Mouse (Mus musculus) liver, embryonic 12.5 days (tissue): ENCODE data around the gene Ctnnd2. TPM values are rescaled to one million over a fixed set of nuclear protein-coding genes. Genes with fewer than 3 reads are reported as not detected.

Experiments
- ATAC-seq: fragments of 200-750 bp; cut with Nextera tagmentation; 2 replicates; pipeline ENCODE4 v1.8.0; 2017; ENCODE audit warnings: moderate number of reproducible peaks, mild to moderate bottlenecking, moderate library complexity
- H3K27ac ChIP-seq: fragments of 300-500 bp; sonication (generic); 2 replicates; pipeline ENCODE4 v1.5.1; 2016; ENCODE audit warnings: mild to moderate bottlenecking
- H3K27me3 ChIP-seq: fragments of 300-500 bp; sonication (generic); replicated peaks from 2 replicates; pipeline ENCODE4 v1.6.1; 2016; ENCODE audit warnings: mild to moderate bottlenecking, moderate library complexity
- H3K36me3 ChIP-seq: fragments of 300-500 bp; sonication (generic); 2 replicates; pipeline ENCODE4 v1.6.1; 2016; ENCODE audit warnings: mild to moderate bottlenecking, moderate library complexity
- H3K4me1 ChIP-seq: fragments of 300-500 bp; sonication (generic); 2 replicates; pipeline ENCODE4 v1.6.1; 2016
- H3K4me2 ChIP-seq: fragments of 300-500 bp; sonication (generic); 2 replicates; pipeline ENCODE4 v1.6.1; 2016; ENCODE audit warnings: mild to moderate bottlenecking, moderate library complexity
- H3K4me3 ChIP-seq: fragments of 300-500 bp; sonication (generic); 2 replicates; pipeline ENCODE4 v1.5.1; 2016; ENCODE audit warnings: mild to moderate bottlenecking, moderate library complexity
- H3K9ac ChIP-seq: fragments of 300-500 bp; sonication (generic); 2 replicates; pipeline ENCODE4 v1.6.1; 2016; ENCODE audit warnings: mild to moderate bottlenecking, moderate library complexity
- H3K9me3 ChIP-seq: fragments of 300-500 bp; sonication (generic); replicated peaks from 2 replicates; pipeline ENCODE4 v1.6.1; 2016; ENCODE audit warnings: mild to moderate bottlenecking, moderate library complexity
- WGBS: fragments of 180-500 bp; shearing (Covaris S2); methylation state at CpG from one replicate; pipeline ENCODE4 v1.1.7; 2016; ENCODE audit not compliant: insufficient replicate concordance; 5-methylcytosine and 5-hydroxymethylcytosine counted together
- polyA plus RNA-seq: library from polyadenylated mRNA; unstranded; fragments of >200 nt; fragmentation: Nextera tagmentation; extraction: Ambion mirVana; gene quantifications from 2 replicates; pipeline ENCODE4 v1.2.1, GENCODE M21; 2016

Ctnnd2 gene
- polyA plus RNA-seq, 1 experiment from 2014 or later: 0.35 TPM

DNA sequence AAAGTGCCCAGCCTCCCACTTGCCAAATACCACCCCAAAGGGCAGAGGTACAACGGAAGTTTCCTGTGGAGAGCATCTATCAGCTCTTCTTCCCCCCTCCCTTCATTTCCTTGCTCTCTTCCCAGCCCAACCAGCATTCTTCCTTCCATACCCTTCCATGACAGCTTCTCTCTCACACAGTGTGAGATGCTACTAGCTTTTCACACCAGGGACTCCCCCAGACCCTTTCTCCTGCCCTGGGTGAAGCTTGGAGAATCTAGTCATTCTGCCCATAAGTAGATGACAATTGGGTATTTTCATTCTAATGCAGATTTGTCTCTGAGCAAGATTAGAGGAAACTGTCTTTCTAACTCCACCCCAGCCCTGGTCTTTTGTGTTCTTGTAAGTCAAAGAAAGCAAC is 473.3 kb downstream of the Ctnnd2 start:
- 9% methylated on average over 1 of the region's 1 CpGs for WGBS
- Histone ChIP-seq H3K27ac (no peak overlapping the region), H3K27me3 (peaks cover 43% of the 10 kb centered on the region), H3K36me3 (no peaks in the 10 kb centered on the region), H3K4me3 (no peak overlapping the region), H3K9me3 (no peaks in the 10 kb centered on the region), H3K4me1 (no peaks in the 10 kb centered on the region), H3K4me2 (no peak overlapping the region), H3K9ac (no peak overlapping the region)
- no peak for ATAC-seq

DNA sequence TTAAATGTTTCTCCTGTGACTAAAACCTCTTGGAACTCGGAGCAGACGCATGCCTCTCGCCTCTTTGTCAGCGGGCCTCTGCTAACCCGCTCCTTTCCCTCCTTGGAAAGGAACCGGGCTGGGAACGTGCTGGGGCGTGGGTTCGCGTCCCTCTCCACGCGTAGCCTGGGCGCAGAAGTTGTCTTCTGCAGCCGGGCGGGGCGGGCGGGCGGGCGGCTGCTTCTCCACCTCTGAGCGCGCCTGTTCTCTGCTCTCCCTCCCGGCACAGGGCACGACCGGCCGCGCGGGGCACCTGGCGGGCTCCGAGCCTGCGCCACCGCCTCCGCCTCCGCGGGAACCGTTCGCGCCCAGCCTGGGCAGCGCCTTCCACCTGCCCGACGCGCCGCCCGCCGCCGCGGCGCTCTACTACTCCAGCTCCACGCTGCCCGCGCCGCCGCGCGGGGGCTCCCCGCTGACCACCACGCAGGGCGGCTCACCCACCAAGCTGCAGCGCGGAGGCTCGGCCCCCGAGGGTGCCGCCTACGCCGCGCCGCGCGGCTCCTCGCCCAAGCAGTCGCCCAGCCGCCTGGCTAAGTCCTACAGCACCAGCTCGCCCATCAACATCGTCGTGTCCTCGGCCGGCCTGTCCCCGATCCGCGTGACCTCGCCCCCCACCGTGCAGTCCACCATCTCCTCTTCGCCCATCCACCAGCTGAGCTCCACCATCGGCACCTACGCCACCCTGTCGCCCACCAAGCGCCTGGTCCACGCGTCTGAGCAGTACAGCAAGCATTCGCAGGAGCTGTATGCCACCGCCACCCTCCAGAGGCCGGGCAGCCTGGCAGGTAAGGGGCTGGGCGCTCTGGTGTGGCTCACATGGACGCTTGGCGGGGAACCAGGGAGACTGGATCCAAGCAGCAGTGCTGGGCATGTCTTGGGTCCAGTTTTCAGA is 474.4 kb downstream of the Ctnnd2 start:
- 2% methylated on average over 84 of the region's 94 CpGs for WGBS
- H3K27ac ChIP-seq: no peak overlapping the region
- no peaks in the 10 kb centered on the region for H3K4me1 ChIP-seq
- no peak for ATAC-seq
- peak overlapping the region; percentile 70 for H3K4me2 ChIP-seq
- H3K36me3 ChIP-seq: no peaks in the 10 kb centered on the region
- H3K9me3 ChIP-seq: no peaks in the 10 kb centered on the region
- peaks cover 43% of the 10 kb centered on the region for H3K27me3 ChIP-seq
- peak overlapping the region; percentile 44 for H3K4me3 ChIP-seq
- H3K9ac ChIP-seq: no peak overlapping the region

DNA sequence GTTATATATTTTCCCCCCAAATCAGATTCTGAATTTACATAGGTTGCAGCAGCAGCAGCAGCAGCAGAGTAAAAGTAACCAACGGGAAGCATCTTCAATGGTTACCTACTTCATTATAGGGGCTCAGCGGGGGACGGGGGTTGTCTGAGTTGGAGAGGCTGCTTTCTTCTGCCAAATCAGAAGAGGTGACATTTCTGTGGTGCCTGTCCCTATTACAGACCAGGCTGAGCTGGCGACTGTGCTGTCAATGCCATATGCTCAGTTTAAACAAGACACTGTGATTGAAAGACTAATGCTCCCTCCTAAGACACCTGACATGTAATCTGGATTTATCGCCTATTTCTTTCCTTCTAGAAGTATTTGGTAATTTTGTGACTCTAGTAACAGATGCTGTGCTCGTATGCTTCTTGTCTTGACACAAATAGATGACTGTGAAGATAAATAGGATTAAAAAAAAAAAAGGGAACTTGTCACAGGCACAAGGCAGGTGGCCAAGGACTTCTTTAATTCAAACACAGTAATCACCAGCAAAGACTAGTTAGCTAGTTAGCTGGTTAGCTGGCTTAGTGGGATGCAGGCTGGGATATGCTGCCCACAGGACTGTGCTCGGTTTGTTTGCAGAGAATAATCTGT is 475.4 kb downstream of the Ctnnd2 start:
- no peak for ATAC-seq
- no peak overlapping the region for H3K9ac ChIP-seq
- no peak overlapping the region for H3K27ac ChIP-seq
- H3K4me2 ChIP-seq: no peak overlapping the region
- no peak overlapping the region for H3K4me3 ChIP-seq
- no peaks in the 10 kb centered on the region for H3K36me3 ChIP-seq
- H3K9me3 ChIP-seq: no peaks in the 10 kb centered on the region
- no peaks in the 10 kb centered on the region for H3K4me1 ChIP-seq
- 32% methylated on average over 7 of the region's 7 CpGs for WGBS
- H3K27me3 ChIP-seq: peaks cover 43% of the 10 kb centered on the region

DNA sequence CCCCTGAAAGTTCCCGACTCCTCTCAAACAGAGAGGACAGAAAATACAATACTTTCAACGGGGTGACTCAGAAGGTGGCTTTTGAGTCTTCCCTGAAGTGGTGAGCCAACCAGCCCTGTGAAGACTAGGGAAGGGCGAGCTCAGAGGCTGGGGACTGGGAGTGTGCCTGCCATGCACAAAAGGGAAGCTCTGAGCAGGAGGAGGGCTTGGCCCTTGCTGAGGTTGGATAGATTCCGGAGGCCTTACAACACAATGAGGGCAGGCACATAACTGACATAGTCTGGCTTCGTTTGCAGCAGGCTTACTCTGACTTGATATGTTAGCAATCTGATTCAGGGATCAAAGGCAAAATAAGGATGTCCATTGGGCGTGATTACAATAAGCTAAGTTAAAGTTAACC is 477.6 kb downstream of the Ctnnd2 start:
- Histone ChIP-seq H3K4me1 (no peaks in the 10 kb centered on the region), H3K27me3 (peaks cover 39% of the 10 kb centered on the region), H3K4me2 (no peak overlapping the region), H3K9me3 (no peaks in the 10 kb centered on the region), H3K36me3 (no peaks in the 10 kb centered on the region), H3K27ac (no peak overlapping the region), H3K9ac (no peak overlapping the region), H3K4me3 (no peak overlapping the region)
- ATAC-seq: no peak
- 46% methylated on average over 6 of the region's 6 CpGs for WGBS

DNA sequence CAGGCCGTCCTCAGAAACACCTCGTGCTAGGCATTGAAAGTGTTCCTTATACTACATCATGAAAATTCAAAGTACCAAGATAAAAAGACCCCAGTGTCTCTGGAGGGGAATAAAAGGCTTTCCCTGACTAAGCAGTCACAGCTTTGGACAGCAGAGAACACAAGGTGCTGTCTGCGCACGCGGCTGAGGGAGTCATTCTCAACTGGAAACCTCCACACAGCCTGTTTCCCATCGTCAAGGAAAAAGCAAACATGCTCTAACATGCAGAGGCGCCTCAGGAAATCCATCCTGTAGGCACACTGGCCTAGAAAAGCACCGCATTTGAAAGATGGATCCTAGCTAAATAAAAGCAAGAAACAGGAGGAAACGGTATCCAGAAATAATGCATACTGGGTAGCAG is 483.0 kb downstream of the Ctnnd2 start:
- H3K27ac ChIP-seq: no peak overlapping the region
- no peak overlapping the region for H3K9ac ChIP-seq
- H3K27me3 ChIP-seq: no peaks in the 10 kb centered on the region
- H3K9me3 ChIP-seq: no peaks in the 10 kb centered on the region
- no peak overlapping the region for H3K4me2 ChIP-seq
- ATAC-seq: no peak
- H3K4me3 ChIP-seq: no peak overlapping the region
- H3K4me1 ChIP-seq: no peaks in the 10 kb centered on the region
- WGBS: 71% methylated on average over 9 of the region's 9 CpGs
- no peaks in the 10 kb centered on the region for H3K36me3 ChIP-seq

DNA sequence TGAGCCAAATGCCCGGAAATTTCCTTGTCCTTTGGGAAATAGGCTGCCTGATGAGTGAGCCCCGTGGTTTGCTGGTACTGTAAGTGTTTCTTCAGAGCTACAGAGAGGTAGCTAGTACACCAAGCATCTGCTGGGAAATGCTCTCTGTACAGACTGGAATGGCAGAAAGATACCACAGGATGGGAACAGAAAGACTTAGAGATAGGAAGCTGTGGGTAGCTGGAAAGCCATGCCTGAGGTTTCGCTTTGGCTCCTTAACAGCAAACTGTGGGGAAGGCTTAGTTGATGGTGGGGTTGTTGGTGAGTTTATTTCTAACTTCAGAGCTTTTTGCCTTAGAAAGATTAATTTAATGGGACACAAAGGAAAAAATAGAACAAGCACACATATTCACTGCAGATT is 485.2 kb downstream of the Ctnnd2 start:
- no peaks in the 10 kb centered on the region for H3K27me3 ChIP-seq
- no peak overlapping the region for H3K4me2 ChIP-seq
- H3K4me1 ChIP-seq: no peaks in the 10 kb centered on the region
- H3K4me3 ChIP-seq: no peak overlapping the region
- H3K9me3 ChIP-seq: no peaks in the 10 kb centered on the region
- ATAC-seq: no peak
- no peak overlapping the region for H3K9ac ChIP-seq
- no peak overlapping the region for H3K27ac ChIP-seq
- WGBS: 61% methylated on average over 3 of the region's 3 CpGs
- H3K36me3 ChIP-seq: no peaks in the 10 kb centered on the region

DNA sequence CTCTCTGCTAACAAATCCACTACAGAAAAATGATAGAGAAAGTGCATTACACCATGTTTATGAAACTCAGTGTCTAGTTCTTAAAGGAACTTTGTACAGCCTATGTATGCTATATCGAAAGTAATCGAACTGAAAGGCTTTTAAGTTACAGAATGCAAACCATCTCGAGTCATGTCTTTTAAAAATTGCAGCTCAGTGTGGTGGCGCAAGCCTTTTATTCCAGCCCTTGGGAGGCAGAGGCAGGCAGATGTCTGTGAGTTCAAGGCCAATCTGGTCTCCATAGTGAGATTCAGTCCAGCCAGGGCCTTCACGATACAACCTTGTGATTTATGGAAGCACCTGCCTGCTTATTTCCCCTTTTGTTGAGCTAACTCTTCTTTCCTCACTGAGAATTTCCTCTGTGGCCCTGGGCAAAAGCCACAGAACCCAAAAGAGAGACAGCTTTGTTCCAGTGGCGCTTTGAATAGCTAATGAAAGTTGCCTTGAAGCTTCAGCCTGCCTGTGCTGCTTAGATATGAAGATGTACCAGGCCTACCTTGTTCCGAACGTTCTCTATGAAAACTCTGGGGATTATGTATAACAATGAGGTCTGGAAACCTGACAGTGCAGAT is 488.3 kb downstream of the Ctnnd2 start:
- Histone ChIP-seq H3K27ac (no peak overlapping the region), H3K27me3 (no peaks in the 10 kb centered on the region), H3K9ac (no peak overlapping the region), H3K4me3 (no peak overlapping the region), H3K4me1 (no peaks in the 10 kb centered on the region), H3K9me3 (no peaks in the 10 kb centered on the region), H3K36me3 (no peaks in the 10 kb centered on the region), H3K4me2 (no peak overlapping the region)
- 54% methylated on average over 8 of the region's 8 CpGs for WGBS
- no peak for ATAC-seq

DNA sequence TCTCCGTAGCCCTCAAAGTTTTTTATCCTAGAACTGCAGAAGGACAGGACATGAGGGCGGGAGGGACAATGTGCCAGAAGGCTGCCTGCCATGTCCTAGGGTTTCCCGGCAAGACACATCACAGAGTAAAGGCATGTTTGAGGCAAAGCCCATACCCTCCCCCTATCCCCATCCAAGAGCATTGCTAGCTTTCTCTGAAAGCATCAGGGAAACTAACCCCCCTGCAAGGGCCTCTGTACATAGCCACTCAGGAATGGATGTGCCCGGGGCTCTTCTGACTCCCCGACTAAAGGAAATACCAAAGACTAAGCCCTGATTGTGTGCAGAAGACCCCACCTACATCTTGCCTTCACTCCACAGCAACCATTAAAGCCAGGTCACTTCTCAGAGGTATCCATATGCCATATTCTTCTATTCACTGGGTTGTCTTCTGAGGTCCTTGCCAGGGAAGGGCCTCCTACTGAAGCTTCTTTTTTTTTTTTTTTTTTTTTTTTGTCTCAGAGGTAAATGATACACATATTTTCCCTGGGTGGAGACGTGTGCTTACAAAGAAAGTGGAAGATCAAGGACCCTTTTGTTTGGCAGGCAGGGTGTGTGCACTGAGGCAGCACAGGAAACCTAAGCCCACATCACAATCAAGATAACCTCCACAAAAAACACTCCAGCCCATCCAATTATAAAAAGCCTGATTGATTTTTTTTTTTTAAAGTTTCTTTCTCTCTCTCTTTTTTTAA is 489.5 kb downstream of the Ctnnd2 start:
- Histone ChIP-seq H3K4me2 (no peak overlapping the region), H3K9me3 (no peaks in the 10 kb centered on the region), H3K9ac (no peak overlapping the region), H3K4me1 (no peaks in the 10 kb centered on the region), H3K27ac (no peak overlapping the region), H3K27me3 (no peaks in the 10 kb centered on the region), H3K36me3 (no peaks in the 10 kb centered on the region), H3K4me3 (no peak overlapping the region)
- WGBS: 56% methylated on average over 6 of the region's 6 CpGs
- ATAC-seq: no peak

DNA sequence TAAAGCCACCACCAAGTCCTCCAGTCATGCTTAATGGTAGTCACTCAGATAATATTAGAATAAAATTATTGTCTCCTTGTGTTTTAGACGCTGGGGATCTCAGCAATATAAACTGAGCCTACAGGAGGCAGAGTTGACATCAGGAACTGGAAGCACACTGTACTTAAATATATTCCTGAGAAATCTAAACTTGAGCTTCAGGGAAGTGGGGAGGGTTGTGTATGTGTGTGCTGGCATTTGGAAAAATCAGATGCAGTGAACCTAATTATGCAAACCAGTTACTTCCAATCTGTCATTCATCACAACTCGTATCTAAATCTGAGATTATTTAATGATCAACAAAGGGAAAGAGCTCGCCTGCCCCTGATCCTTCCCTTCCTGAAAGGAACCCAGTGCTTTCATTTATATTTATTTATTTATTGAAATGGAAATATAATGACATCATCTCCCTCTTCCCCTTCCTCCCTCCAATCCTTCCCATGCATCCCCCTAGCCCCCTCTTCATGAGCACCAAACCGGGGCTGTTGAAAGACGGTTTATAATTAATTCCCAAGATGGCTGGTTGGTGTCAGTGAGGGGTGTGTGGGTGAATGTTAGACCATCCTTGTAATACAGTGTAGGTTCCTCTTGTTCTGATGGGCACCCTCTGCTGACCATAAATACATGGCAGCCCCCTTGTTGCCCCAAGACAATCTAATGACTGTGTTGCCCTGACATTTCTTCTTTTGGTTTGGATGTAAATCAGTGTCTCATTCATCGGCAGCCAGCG is 495.6 kb downstream of the Ctnnd2 start:
- no peaks in the 10 kb centered on the region for H3K36me3 ChIP-seq
- WGBS: 68% methylated on average over 7 of the region's 7 CpGs
- H3K4me3 ChIP-seq: no peak overlapping the region
- H3K9me3 ChIP-seq: no peaks in the 10 kb centered on the region
- H3K4me1 ChIP-seq: no peaks in the 10 kb centered on the region
- no peaks in the 10 kb centered on the region for H3K27me3 ChIP-seq
- H3K4me2 ChIP-seq: no peak overlapping the region
- H3K27ac ChIP-seq: no peak overlapping the region
- H3K9ac ChIP-seq: no peak overlapping the region
- ATAC-seq: no peak

DNA sequence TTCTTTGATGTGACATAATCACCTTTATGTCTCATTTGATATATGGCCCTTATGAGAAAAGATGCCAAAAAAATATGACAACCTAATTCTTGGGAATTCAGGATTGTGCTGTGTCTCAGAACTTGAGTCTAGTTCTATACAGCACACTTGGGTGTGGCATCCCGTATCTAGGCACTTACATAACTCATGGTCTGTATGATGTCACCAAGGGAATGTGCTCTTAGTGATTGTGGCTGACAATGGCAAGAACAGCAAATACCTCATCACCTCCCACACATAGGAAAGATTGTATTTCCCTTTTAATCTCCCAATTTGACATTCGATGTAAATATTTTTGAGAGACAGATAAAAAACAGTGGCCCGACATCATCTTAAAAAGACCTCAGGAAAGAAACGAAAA is 509.5 kb downstream of the Ctnnd2 start:
- H3K9ac ChIP-seq: no peak overlapping the region
- no peaks in the 10 kb centered on the region for H3K27me3 ChIP-seq
- no peak for ATAC-seq
- no peak overlapping the region for H3K4me2 ChIP-seq
- 64% methylated on average over 4 of the region's 4 CpGs for WGBS
- H3K4me1 ChIP-seq: no peaks in the 10 kb centered on the region
- H3K27ac ChIP-seq: no peak overlapping the region
- H3K9me3 ChIP-seq: no peaks in the 10 kb centered on the region
- no peaks in the 10 kb centered on the region for H3K36me3 ChIP-seq
- no peak overlapping the region for H3K4me3 ChIP-seq

DNA sequence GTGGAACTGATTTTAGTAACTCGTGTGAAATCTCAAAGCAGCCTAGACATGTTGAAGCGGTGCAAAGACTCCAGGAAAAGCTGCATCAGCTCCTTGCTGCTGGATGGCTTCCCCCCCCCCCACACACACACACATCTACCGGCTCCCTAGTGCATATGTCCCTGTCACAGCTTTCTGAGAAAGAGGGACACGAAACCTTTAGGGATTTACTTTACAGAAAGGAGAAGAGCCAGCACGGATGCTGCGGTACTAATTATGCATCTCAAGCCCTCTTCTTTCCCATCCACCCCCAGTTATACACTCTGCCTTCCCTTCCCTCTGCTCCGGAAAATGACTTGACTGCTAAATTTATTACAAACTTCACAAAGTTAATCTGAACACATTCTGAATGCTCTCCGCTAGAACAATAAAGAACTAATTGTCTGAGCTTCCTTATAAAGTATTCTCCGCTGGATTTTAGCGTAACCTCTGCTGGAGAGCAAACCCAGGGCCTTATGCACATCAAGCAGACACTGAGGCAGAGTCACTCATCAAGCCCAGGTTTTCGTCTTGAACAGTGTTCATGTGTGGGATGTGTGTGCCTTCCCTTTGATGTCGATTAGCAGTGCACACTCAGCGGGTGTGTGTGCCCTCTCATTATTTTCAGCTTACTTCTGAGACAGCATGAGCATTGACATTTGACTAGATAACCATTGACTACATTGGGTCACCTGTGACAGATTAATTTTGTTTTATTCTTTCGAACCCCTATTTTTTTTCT is 510.1 kb downstream of the Ctnnd2 start:
- Histone ChIP-seq H3K4me2 (no peak overlapping the region), H3K27me3 (no peaks in the 10 kb centered on the region), H3K4me1 (no peaks in the 10 kb centered on the region), H3K27ac (no peak overlapping the region), H3K36me3 (no peaks in the 10 kb centered on the region), H3K4me3 (no peak overlapping the region), H3K9me3 (no peaks in the 10 kb centered on the region), H3K9ac (no peak overlapping the region)
- no peak for ATAC-seq
- WGBS: 72% methylated on average over 14 of the region's 14 CpGs
